Mouse (Mus musculus) gastrocnemius, adult 8-10 months (tissue): ENCODE results near the gene Angptl1. TPM values are rescaled to one million over a fixed set of nuclear protein-coding genes. Genes with fewer than 3 reads are reported as not detected.

ENCODE experiments used
- DNase-seq, 2 experiments: peaks; one replicate each; pipeline ENCODE4 v3.0.0; 2022; ENCODE audit warnings: low spot score in 2 of 2
- total RNA-seq, 4 experiments: library from RNA; stranded (reverse); gene quantifications; 2 replicates each; pipeline ENCODE4 v1.2.4; 2022

Angptl1 gene
- total RNA-seq, 4 experiments from 2014 or later, result 4.5 to 6.4 (median 5.9) TPM

GRCm38 (mm10) chr1:156870028-156870427 is 31.7 kb downstream of the Angptl1 start:
- DNase-seq, result no peak

GRCm38 (mm10) chr1:156870616-156871015 is 32.3 kb downstream of the Angptl1 start:
- no peak for DNase-seq

GRCm38 (mm10) chr1:156884782-156885181 is 46.4 kb downstream of the Angptl1 start:
- DNase-seq, result no peak

GRCm38 (mm10) chr1:156885879-156886278 is 47.5 kb downstream of the Angptl1 start:
- DNase-seq, result no peak

GRCm38 (mm10) chr1:156888830-156889229 is 50.5 kb downstream of the Angptl1 start:
- DNase-seq, result no peak

DNA sequence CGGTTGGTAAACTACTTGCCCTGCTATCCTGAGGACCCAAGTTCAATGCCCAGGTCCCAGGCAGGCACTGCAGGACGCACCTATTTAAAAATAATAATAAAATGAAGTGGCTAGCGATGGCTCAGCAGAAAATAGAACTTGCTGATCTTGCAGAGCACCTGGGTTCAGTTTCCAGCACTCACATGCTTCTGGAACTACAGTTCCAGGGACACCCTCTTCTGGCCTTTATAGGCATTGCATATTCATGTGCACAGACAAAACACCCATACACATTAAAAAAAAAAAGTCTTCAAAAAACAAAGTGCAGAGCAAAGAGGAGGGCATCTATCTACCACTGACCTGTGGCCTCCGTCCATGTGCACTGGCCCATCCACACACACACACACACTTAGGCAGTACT is 53.2 kb downstream of the Angptl1 start:
- DNase-seq, result no peak

GRCm38 (mm10) chr1:156901689-156902088 is 63.3 kb downstream of the Angptl1 start:
- DNase-seq, result no peak

- no peak for DNase-seq
These were observed 65.5 kb downstream of the Angptl1 start for GRCm38 (mm10) chr1:156903899-156904298.

DNA sequence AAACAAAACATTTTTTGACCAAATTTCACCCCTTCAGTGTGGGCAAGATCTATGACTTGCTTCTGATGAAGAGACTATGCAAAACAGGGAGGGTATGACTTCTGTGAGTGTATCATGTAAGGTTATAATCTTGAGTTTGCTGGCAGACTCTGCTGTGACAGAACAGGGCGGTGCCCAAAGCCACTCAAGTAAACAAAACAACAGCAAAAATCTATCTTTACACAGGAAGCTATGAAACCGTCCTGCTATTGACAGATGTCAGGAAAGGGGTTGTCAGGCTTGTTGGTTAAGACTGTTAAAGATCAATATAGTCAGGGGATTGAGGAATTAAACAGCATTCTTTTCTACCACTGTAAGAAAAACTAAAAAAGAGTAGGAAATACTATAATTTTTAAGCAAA is 67.3 kb downstream of the Angptl1 start:
- no peak for DNase-seq

- no peak for DNase-seq
These were observed 70.9 kb downstream of the Angptl1 start for GRCm38 (mm10) chr1:156909265-156909664.

GRCm38 (mm10) chr1:156909866-156910265 is 71.5 kb downstream of the Angptl1 start:
- no peak for DNase-seq

Other genes starting within 250 kb of the Angptl1 start
- gene Tor3a, start 164.2 kb upstream of the Angptl1 start, total RNA-seq, result 1 to 10 TPM; 2.5 to 5.3 (median 4.2) TPM
- 10 to 100 TPM; 28.2 to 50.5 (median 34.6) TPM for gene Fam20b, start 119.5 kb upstream of the Angptl1 start, total RNA-seq
- gene Ralgps2, start 101.1 kb downstream of the Angptl1 start, total RNA-seq, result under 1 TPM; 0.44 to 0.94 (median 0.76) TPM